In genomic region chr15:99033498-99034270, GRCm38 (mm10) we compare ENCODE assay signal across 13 mouse cellular contexts. TPM values are rescaled to one million over a fixed set of nuclear protein-coding genes. Genes with fewer than 3 reads are reported as not detected.
DNase-seq lines count a peak whose midpoint lies in the region; ATAC-seq and TF ChIP-seq lines count a peak whose summit lies in the region.
"Had no signal": no experiment of that assay in that cellular context is flagged by ENCODE, and none has a peak within 500 bp of the region (broad histone marks: within the 10 kb centered on the region; RNA-seq: fewer than 3 reads in every experiment).

No protein-coding gene starts in this region.

- H3K79me2 ChIP-seq in liver, adult 2 months (ENCODE audit: control insufficient read depth, insufficient read depth, low read length) = 0 out of 2 replicates have a peak, but pooled peaks cover 5% of the 10 kb centered on the region

- no peaks in the 10 kb centered on the region for H3K27me3 ChIP-seq in liver, adult 2 months (ENCODE audit: control insufficient read depth, insufficient read depth, low read length)
- H3K27me3 ChIP-seq: midbrain, embryonic 15.5 days had no signal

- DNase-seq in cerebellum, adult 11-12 months = peak; percentile 23
- DNase-seq in cerebellum, adult 11 months = no peak
- peak; percentile 47 for DNase-seq in liver, adult 2 months (ENCODE audit: extremely low read depth, low read depth, low spot score)
- no peak for DNase-seq in liver
- DNase-seq in c-Kit-positive CD71-positive TER-119-positive erythroid progenitor cells, embryonic 14.5 days (ENCODE audit: low spot score) = peak; percentile 32
- DNase-seq in embryo, embryonic 10.5 days (ENCODE audit: low spot score) = no peak
- no peak for DNase-seq in left cerebral cortex, adult 11 months (ENCODE audit: low spot score)
- DNase-seq: forebrain, postnatal 0 days; retina, postnatal 1 day; thymus, postnatal 14 days had no signal

- no peak for TF ChIP-seq POLR2A in liver, adult 2 months (IDR thresholded peaks at IDR 0.05; ENCODE audit: extremely low read depth, insufficient read depth, low read length)

- no peak overlapping the region for H3K9ac ChIP-seq in liver, adult 2 months (ENCODE audit: low read depth, low read length)
- H3K9ac ChIP-seq: forebrain, postnatal 0 days; midbrain, embryonic 15.5 days had no signal

- H3K27ac ChIP-seq in liver, adult 2 months (replicated peaks; ENCODE audit: insufficient read depth, low read depth, low read length) = 0 out of 2 replicates have a peak overlapping the region, but pooled peaks have one; percentile 30
- H3K27ac ChIP-seq: midbrain, embryonic 15.5 days had no signal

- H3K4me3 ChIP-seq in liver, adult 2 months (ENCODE audit: insufficient read depth, low read depth, low read length) = no peak overlapping the region
- H3K4me3 ChIP-seq: midbrain, embryonic 15.5 days had no signal

- peaks cover 36% of the 10 kb centered on the region for H3K4me1 ChIP-seq in liver, adult 2 months (ENCODE audit: control insufficient read depth, insufficient read depth, low read length)

- H3K36me3 ChIP-seq in liver, adult 2 months (ENCODE audit: control insufficient read depth, insufficient read depth, low read length) = peaks cover 14% of the 10 kb centered on the region
- H3K36me3 ChIP-seq: midbrain, embryonic 15.5 days had no signal

- TF ChIP-seq CTCF in liver, adult 2 months (IDR thresholded peaks at IDR 0.05; ENCODE audit: low read depth, low read length) = no peak

- 34% methylated on average over 7 of the region's 7 CpGs for WGBS in liver, adult 2 months

- ATAC-seq in megakaryocyte, adult 5-6 weeks (ENCODE audit: poor library complexity, severe bottlenecking) = peak; percentile 12
- ATAC-seq: forebrain, postnatal 0 days; midbrain, embryonic 15.5 days had no signal

RNA-seq across cellular contexts. Expression of gene Tuba1c, which starts 4.0 kb away (rescaled TPM):
- 60.9 and 85.4 TPM in 2 replicates for total RNA-seq in liver, adult 2 months (2014; rRNA removed)
- 281 and 339 TPM in 2 replicates for polyA plus RNA-seq in liver, adult 2 months (2012; rRNA removed)
- total RNA-seq in megakaryocyte, adult 5-6 weeks (2015) = 232 and 270 TPM in 2 replicates
- 124 and 128 TPM in 2 replicates for total RNA-seq in megakaryocyte, adult 5-6 weeks (2017)

RNA-seq across cellular contexts. Expression of gene Prph, which starts 21.3 kb away (rescaled TPM):
- total RNA-seq in liver, adult 2 months (2014; rRNA removed) = 0.07 and 0.09 TPM in 2 replicates
- 0.09 and 0.39 TPM in 2 replicates for polyA plus RNA-seq in liver, adult 2 months (2012; rRNA removed)
- not detected in 2 replicates for total RNA-seq in megakaryocyte, adult 5-6 weeks (2015)
- total RNA-seq in megakaryocyte, adult 5-6 weeks (2017) = not detected in 2 replicates

RNA-seq across cellular contexts. Expression of gene Troap, which starts 40.7 kb away (rescaled TPM):
- 0.34 TPM in 1 of 2 replicates, not detected in the other for total RNA-seq in liver, adult 2 months (2014; rRNA removed)
- polyA plus RNA-seq in liver, adult 2 months (2012; rRNA removed) = not detected in 2 replicates
- total RNA-seq in megakaryocyte, adult 5-6 weeks (2015) = 27.1 and 37.2 TPM in 2 replicates
- 27.9 and 28.3 TPM in 2 replicates for total RNA-seq in megakaryocyte, adult 5-6 weeks (2017)

RNA-seq across cellular contexts. Expression of gene C1ql4, which starts 53.9 kb away (rescaled TPM):
- not detected in 2 replicates for total RNA-seq in liver, adult 2 months (2014; rRNA removed)
- polyA plus RNA-seq in liver, adult 2 months (2012; rRNA removed) = 0.10 and 0.11 TPM in 2 replicates
- total RNA-seq in megakaryocyte, adult 5-6 weeks (2015) = not detected in 2 replicates
- total RNA-seq in megakaryocyte, adult 5-6 weeks (2017) = not detected in 2 replicates
- polyA plus RNA-seq: large intestine, adult 2 months had no signal

RNA-seq across cellular contexts. Expression of gene Dnajc22, which starts 59.3 kb away (rescaled TPM):
- 146 and 151 TPM in 2 replicates for total RNA-seq in liver, adult 2 months (2014; rRNA removed)
- 119 and 120 TPM in 2 replicates for polyA plus RNA-seq in liver, adult 2 months (2012; rRNA removed)
- not detected in 2 replicates for total RNA-seq in megakaryocyte, adult 5-6 weeks (2015)
- total RNA-seq in megakaryocyte, adult 5-6 weeks (2017) = 0.11 TPM in 1 of 2 replicates, not detected in the other

Comparison
In these comparisons a context has a peak if more than half of its experiments do, and no peak if none do; other contexts are left out.
1. DNase-seq: peak in cerebellum, adult 11-12 months (single experiment), liver, adult 2 months (single experiment) and c-Kit-positive CD71-positive TER-119-positive erythroid progenitor cells, embryonic 14.5 days (single experiment); none in cerebellum, adult 11 months (single experiment), liver (single experiment), embryo, embryonic 10.5 days (single experiment) and left cerebral cortex, adult 11 months (single experiment).
2. RNA of gene Troap, which starts 40.7 kb away (total RNA-seq): 27.1 to 37.2 TPM in megakaryocyte, adult 5-6 weeks; 0.34 TPM in liver, adult 2 months; every median in the first group is over 10 times any median in the second.